Mouse (Mus musculus): ENCODE data around the gene Aqp1. TPM values are rescaled to one million over a fixed set of nuclear protein-coding genes. Genes with fewer than 3 reads are reported as not detected.

The Aqp1 gene
- polyA plus RNA-seq, 1 experiment from 2014 or later: 27.4 TPM

GRCm38 (mm10) chr6:55332100-55332772 lies 4.0 kb upstream of the Aqp1 start:
- Histone ChIP-seq H3K4me3 (no peak overlapping the region), H3K4me2 (no peak overlapping the region), H3K27ac (replicated peaks) (peak overlapping the region; percentile 64; the same call in 1 of the 2 replicates), H3K36me3 (no peaks in the 10 kb centered on the region), H3K4me1 (peaks cover 63% of the 10 kb centered on the region), H3K9me3 (no peaks in the 10 kb centered on the region), H3K27me3 (replicated peaks) (peaks cover 35% of the 10 kb centered on the region; the same call in 1 of the 2 replicates), H3K9ac (0 out of 2 replicates have a peak overlapping the region, but pooled peaks have one; percentile 9)
- ATAC-seq (ENCODE audit: extremely low read depth, insufficient number of reproducible peaks, low FRiP score, low TSS enrichment): no peak
- 55% methylated on average over 5 of the region's 5 CpGs for WGBS

- Histone ChIP-seq H3K9ac (0 out of 2 replicates have a peak overlapping the region, but pooled peaks have one; percentile 9), H3K9me3 (no peaks in the 10 kb centered on the region), H3K4me3 (no peak overlapping the region), H3K36me3 (no peaks in the 10 kb centered on the region), H3K4me1 (peaks cover 63% of the 10 kb centered on the region), H3K27me3 (replicated peaks) (peaks cover 39% of the 10 kb centered on the region; the same call in 1 of the 2 replicates), H3K4me2 (no peak overlapping the region), H3K27ac (replicated peaks) (peak overlapping the region; percentile 64)
- 62% methylated on average over 6 of the region's 6 CpGs for WGBS
- ATAC-seq (ENCODE audit: extremely low read depth, insufficient number of reproducible peaks, low FRiP score, low TSS enrichment): no peak
These were observed 3.5 kb upstream of the Aqp1 start for GRCm38 (mm10) chr6:55332773-55333109.

- no peak for ATAC-seq (ENCODE audit: extremely low read depth, insufficient number of reproducible peaks, low FRiP score, low TSS enrichment)
- 54% methylated on average over 5 of the region's 5 CpGs for WGBS
- Histone ChIP-seq H3K27me3 (replicated peaks) (peaks cover 30% of the 10 kb centered on the region), H3K27ac (replicated peaks) (no peak overlapping the region), H3K9me3 (no peaks in the 10 kb centered on the region), H3K4me1 (peaks cover 86% of the 10 kb centered on the region), H3K36me3 (no peaks in the 10 kb centered on the region), H3K9ac (peak overlapping the region; percentile 54), H3K4me2 (peak overlapping the region; percentile 53), H3K4me3 (peak overlapping the region; percentile 35)
These were observed 1.0 kb downstream of the Aqp1 start for GRCm38 (mm10) chr6:55337242-55337641.

- Histone ChIP-seq H3K9me3 (no peaks in the 10 kb centered on the region), H3K36me3 (no peaks in the 10 kb centered on the region), H3K4me3 (peak overlapping the region; percentile 35), H3K27me3 (replicated peaks) (peaks cover 26% of the 10 kb centered on the region), H3K9ac (0 out of 2 replicates have a peak overlapping the region, but pooled peaks have one; percentile 54), H3K4me1 (peaks cover 86% of the 10 kb centered on the region), H3K4me2 (peak overlapping the region; percentile 53), H3K27ac (replicated peaks) (no peak overlapping the region)
- WGBS: 42% methylated on average over 6 of the region's 6 CpGs
- no peak for ATAC-seq (ENCODE audit: extremely low read depth, insufficient number of reproducible peaks, low FRiP score, low TSS enrichment)
These were observed 1.8 kb downstream of the Aqp1 start for GRCm38 (mm10) chr6:55338077-55338476.

GRCm38 (mm10) chr6:55338934-55339825 lies 2.9 kb downstream of the Aqp1 start:
- H3K4me1 ChIP-seq: peaks cover 90% of the 10 kb centered on the region

GRCm38 (mm10) chr6:55341688-55342087 lies 5.5 kb downstream of the Aqp1 start:
- H3K27ac ChIP-seq (replicated peaks): peak overlapping the region; percentile 33; the same call in 1 of the 2 replicates
- H3K4me1 ChIP-seq: peaks cover 76% of the 10 kb centered on the region
- H3K4me3 ChIP-seq: no peak overlapping the region
- no peak for ATAC-seq (ENCODE audit: extremely low read depth, insufficient number of reproducible peaks, low FRiP score, low TSS enrichment)
- WGBS: 14% methylated on average over 5 of the region's 5 CpGs
- H3K9ac ChIP-seq: 0 out of 2 replicates have a peak overlapping the region, but pooled peaks have one; percentile 12
- H3K36me3 ChIP-seq: no peaks in the 10 kb centered on the region
- no peak overlapping the region for H3K4me2 ChIP-seq
- no peaks in the 10 kb centered on the region for H3K9me3 ChIP-seq
- peaks cover 28% of the 10 kb centered on the region for H3K27me3 ChIP-seq (replicated peaks)

More at GRCm38 (mm10) chr6:55338934-55339825, 2.9 kb downstream of the Aqp1 start:
- Histone ChIP-seq H3K36me3 (no peaks in the 10 kb centered on the region), H3K4me3 (peak overlapping the region; percentile 35; the same call in 1 of the 2 replicates), H3K9ac (no peak overlapping the region), H3K27me3 (replicated peaks) (peaks cover 26% of the 10 kb centered on the region), H3K27ac (replicated peaks) (no peak overlapping the region), H3K9me3 (no peaks in the 10 kb centered on the region), H3K4me2 (peak overlapping the region; percentile 53)
- 47% methylated on average over 9 of the region's 9 CpGs for WGBS
- no peak for ATAC-seq (ENCODE audit: extremely low read depth, insufficient number of reproducible peaks, low FRiP score, low TSS enrichment)

- Histone ChIP-seq H3K36me3 (no peaks in the 10 kb centered on the region), H3K4me3 (no peak overlapping the region), H3K4me1 (peaks cover 70% of the 10 kb centered on the region), H3K9me3 (no peaks in the 10 kb centered on the region), H3K9ac (no peak overlapping the region; the same call in 1 of the 2 replicates), H3K4me2 (no peak overlapping the region), H3K27me3 (replicated peaks) (peaks cover 24% of the 10 kb centered on the region), H3K27ac (replicated peaks) (0 out of 2 replicates have a peak overlapping the region, but pooled peaks have one; percentile 20)
- ATAC-seq (ENCODE audit: extremely low read depth, insufficient number of reproducible peaks, low FRiP score, low TSS enrichment): no peak
- WGBS: 63% methylated on average over 9 of the region's 9 CpGs
These were observed 6.1 kb downstream of the Aqp1 start for GRCm38 (mm10) chr6:55342328-55342727.

- Histone ChIP-seq H3K4me2 (no peak overlapping the region), H3K4me3 (no peak overlapping the region), H3K9me3 (no peaks in the 10 kb centered on the region), H3K9ac (no peak overlapping the region), H3K4me1 (peaks cover 59% of the 10 kb centered on the region), H3K27ac (replicated peaks) (no peak overlapping the region), H3K36me3 (no peaks in the 10 kb centered on the region), H3K27me3 (replicated peaks) (peaks cover 18% of the 10 kb centered on the region)
- ATAC-seq (ENCODE audit: extremely low read depth, insufficient number of reproducible peaks, low FRiP score, low TSS enrichment): no peak
- WGBS: 79% methylated on average over 10 of the region's 10 CpGs
These were observed 7.2 kb downstream of the Aqp1 start for GRCm38 (mm10) chr6:55343446-55343845.

- Histone ChIP-seq H3K27ac (replicated peaks) (no peak overlapping the region), H3K9me3 (no peaks in the 10 kb centered on the region), H3K4me3 (no peak overlapping the region), H3K27me3 (replicated peaks) (peaks cover 12% of the 10 kb centered on the region; the same call in 1 of the 2 replicates), H3K4me2 (no peak overlapping the region), H3K4me1 (peaks cover 49% of the 10 kb centered on the region), H3K36me3 (no peaks in the 10 kb centered on the region), H3K9ac (no peak overlapping the region)
- ATAC-seq (ENCODE audit: extremely low read depth, insufficient number of reproducible peaks, low FRiP score, low TSS enrichment): no peak
- WGBS: 65% methylated on average over 9 of the region's 9 CpGs
These were observed 8.2 kb downstream of the Aqp1 start for GRCm38 (mm10) chr6:55344291-55345016.

- Histone ChIP-seq H3K27ac (replicated peaks) (no peak overlapping the region), H3K36me3 (no peaks in the 10 kb centered on the region), H3K27me3 (replicated peaks) (peaks cover 6% of the 10 kb centered on the region; the same call in 1 of the 2 replicates), H3K4me1 (peaks cover 41% of the 10 kb centered on the region), H3K4me2 (no peak overlapping the region), H3K9ac (no peak overlapping the region), H3K9me3 (peaks cover 5% of the 10 kb centered on the region; the same call in 1 of the 2 replicates), H3K4me3 (no peak overlapping the region)
- WGBS: 83% methylated on average over 10 of the region's 10 CpGs
- ATAC-seq (ENCODE audit: extremely low read depth, insufficient number of reproducible peaks, low FRiP score, low TSS enrichment): no peak
These were observed 9.0 kb downstream of the Aqp1 start for GRCm38 (mm10) chr6:55345264-55345663.

Measured in heart, embryonic 13.5 days (tissue).